ENCODE assay signal across 8 mouse cellular contexts in the genomic region with DNA sequence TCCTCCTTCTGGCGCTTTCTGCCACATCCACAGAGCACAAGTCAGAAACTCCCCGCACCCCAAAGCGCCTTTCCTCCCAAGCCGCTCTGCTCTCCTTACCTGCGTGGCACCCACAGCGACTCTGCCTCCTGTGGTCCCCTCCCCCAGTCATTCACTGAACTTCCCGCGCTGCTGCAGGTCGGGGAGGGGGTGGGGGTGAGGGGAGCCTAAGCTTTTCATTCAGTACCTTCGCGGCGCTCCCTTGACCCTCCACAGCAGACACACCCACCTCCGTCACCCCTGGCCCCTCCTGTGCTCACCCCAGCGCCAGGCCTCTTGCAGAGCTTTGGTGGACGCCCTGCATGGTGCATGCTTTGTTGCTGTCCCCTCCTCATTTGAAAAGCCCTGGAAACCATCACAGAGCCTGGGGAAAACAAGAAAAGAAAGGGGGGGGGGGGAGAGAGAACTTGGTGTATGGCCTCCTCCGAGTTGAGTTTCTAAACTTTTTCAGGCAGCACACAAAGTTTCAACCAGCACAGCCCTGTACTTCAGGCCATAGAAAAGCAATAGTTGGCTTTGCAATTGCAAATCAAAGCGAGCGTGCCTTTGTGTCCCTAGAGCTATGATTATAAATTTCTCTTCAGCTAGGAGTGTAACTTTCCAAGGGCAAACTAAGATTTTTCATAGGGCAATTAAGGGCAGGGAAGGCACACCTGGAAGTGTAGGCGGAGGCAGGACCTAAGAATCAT. TPM values are rescaled to one million over a fixed set of nuclear protein-coding genes. Genes with fewer than 3 reads are reported as not detected.
DNase-seq lines count a peak whose midpoint lies in the region; ATAC-seq and TF ChIP-seq lines count a peak whose summit lies in the region.

A gene (minus strand): TSS at position 268 of the 728 bp plus-strand sequence.

- TF ChIP-seq CTCF in spleen, adult 2 months (IDR thresholded peaks at IDR 0.05; ENCODE audit: extremely low read depth, insufficient read depth, insufficient read length, insufficient replicate concordance): no peak

- no peak for TF ChIP-seq POLR2A in spleen, adult 2 months (IDR thresholded peaks at IDR 0.05; ENCODE audit: low read depth, low read length)

- no peaks in the 10 kb centered on the region for H3K9me3 ChIP-seq in heart, embryonic 10.5 days
- H3K9me3 ChIP-seq in neural tube, embryonic 11.5 days (ENCODE audit: control insufficient read depth, low read length): no peaks in the 10 kb centered on the region

- H3K27me3 ChIP-seq in spleen, adult 2 months (ENCODE audit: control insufficient read depth, insufficient read depth, low read length): peaks cover 5% of the 10 kb centered on the region
- H3K27me3 ChIP-seq in heart, embryonic 10.5 days (ENCODE audit: insufficient read depth, poor library complexity, severe bottlenecking): no peaks in the 10 kb centered on the region
- H3K27me3 ChIP-seq in neural tube, embryonic 11.5 days (ENCODE audit: control insufficient read depth, insufficient read depth, low read length): no peaks in the 10 kb centered on the region

- DNase-seq in adrenal gland, adult 18-20 months (ENCODE audit: low spot score in 2 of 2): no peak
- no peak for DNase-seq in adrenal gland, adult (ENCODE audit: inconsistent age in 2 of 2, low spot score in 1 of 2)
- no peak for DNase-seq in spleen, adult 2 months (ENCODE audit: low read depth in 1 of 2, low spot score in 2 of 2)
- DNase-seq in spleen, adult 12 weeks (ENCODE audit: low spot score): no peak
- no peak for DNase-seq in heart, embryonic 10.5 days (ENCODE audit: low spot score)
- no peak for DNase-seq in left cerebral cortex, postnatal 25 days (ENCODE audit: low spot score in 2 of 2)
- DNase-seq in neural tube, embryonic 11.5 days (ENCODE audit: low spot score): peak; percentile 48
- no peak for DNase-seq in right cerebral cortex, adult 2 months (ENCODE audit: low spot score in 2 of 2)

- peak; percentile 59; the same call in 1 of the 2 replicates for ATAC-seq in neural tube, embryonic 11.5 days (ENCODE audit: insufficient read depth, low FRiP score, low TSS enrichment)

- WGBS in spleen, adult 2 months: 28% methylated on average over 18 of the region's 19 CpGs
- WGBS in heart, embryonic 10.5 days: 5% methylated on average over 19 of the region's 19 CpGs
- WGBS in neural tube, embryonic 11.5 days: 5% methylated on average over 19 of the region's 19 CpGs

- no peaks in the 10 kb centered on the region for H3K4me1 ChIP-seq in spleen, adult 2 months (ENCODE audit: control insufficient read depth, insufficient read depth, insufficient read length)
- H3K4me1 ChIP-seq in heart, embryonic 10.5 days: peaks cover 13% of the 10 kb centered on the region
- H3K4me1 ChIP-seq in neural tube, embryonic 11.5 days (ENCODE audit: control insufficient read depth, insufficient read depth, low read length): no peaks in the 10 kb centered on the region

- H3K36me3 ChIP-seq in spleen, adult 2 months (ENCODE audit: control insufficient read depth, insufficient read depth, low read length): no peaks in the 10 kb centered on the region
- no peaks in the 10 kb centered on the region for H3K36me3 ChIP-seq in heart, embryonic 10.5 days
- no peaks in the 10 kb centered on the region for H3K36me3 ChIP-seq in neural tube, embryonic 11.5 days (ENCODE audit: control insufficient read depth, insufficient read depth, low read length)

- peak within 1 kb of the TSS; percentile 95 for H3K4me2 ChIP-seq in neural tube, embryonic 11.5 days (ENCODE audit: low read depth)

- H3K4me3 ChIP-seq in spleen, adult 2 months (ENCODE audit: extremely low read depth, insufficient read depth, insufficient read length): peak within 1 kb of the TSS; percentile 48
- peak within 1 kb of the TSS; percentile 81 for H3K4me3 ChIP-seq in heart, embryonic 10.5 days
- H3K4me3 ChIP-seq in neural tube, embryonic 11.5 days (ENCODE audit: low read depth, low read length): peak within 1 kb of the TSS; percentile 58

- peak within 1 kb of the TSS; percentile 50; the same call in 1 of the 2 replicates for H3K27ac ChIP-seq in spleen, adult 2 months (ENCODE audit: insufficient read depth, low read length)
- peak within 1 kb of the TSS; percentile 91 for H3K27ac ChIP-seq in heart, embryonic 10.5 days
- H3K27ac ChIP-seq in neural tube, embryonic 11.5 days (ENCODE audit: low read depth, low read length): peak within 1 kb of the TSS; percentile 27

- H3K9ac ChIP-seq in neural tube, embryonic 11.5 days (ENCODE audit: low read length): peak within 1 kb of the TSS; percentile 73

- intact Hi-C loops in left cerebral cortex, postnatal 25 days (cut with DNase I): loop anchor here (5.0 to 10.0 kb wide), 4 partner anchors 76 to 289 kb away; no protein-coding TSS in a partner anchor

RNA-seq across cellular contexts. Expression of the gene that starts here (rescaled TPM):
- 10 to 100 TPM; 19.1 to 22.8 TPM for total RNA-seq in adrenal gland, adult 18-20 months (2021)
- polyA plus RNA-seq in spleen, adult 2 months (2012; rRNA removed): 19.7 and 27.8 TPM in 2 replicates
- polyA plus RNA-seq in heart, embryonic 10.5 days (2016; fragmentation: Nextera tagmentation; extraction: Ambion mirVana): 24.7 and 38.7 TPM in 2 replicates
- total RNA-seq in left cerebral cortex, postnatal 25 days (2021): 10 to 100 TPM; 19.2 to 21.0 TPM
- polyA plus RNA-seq in neural tube, embryonic 11.5 days (2014; fragmentation: Nextera tagmentation; extraction: Ambion mirVana): 60.3 and 69.8 TPM in 2 replicates

Comparison
In these comparisons a context has a peak if more than half of its experiments do, and no peak if none do; other contexts are left out.
1. H3K27ac ChIP-seq: peak in every context shown above with its lines; median percentile 91 in heart, embryonic 10.5 days; 50 in spleen, adult 2 months; 27 in neural tube, embryonic 11.5 days.